Mouse (Mus musculus) hindbrain, embryonic 11.5 days (tissue): ENCODE measurements around the gene Agfg1. TPM values are rescaled to one million over a fixed set of nuclear protein-coding genes. Genes with fewer than 3 reads are reported as not detected.

Experiments used
- ATAC-seq: fragments of 200-750 bp; cut with Nextera tagmentation; 2 replicates; pipeline ENCODE4 v1.8.0; 2017; ENCODE audit warnings: mild to moderate bottlenecking, moderate TSS enrichment, moderate library complexity; ENCODE audit not compliant: low FRiP score
- DNase-seq: peaks from one replicate; pipeline ENCODE4 v3.0.0-alpha.2; 2015; ENCODE audit warnings: low spot score
- H3K27ac ChIP-seq: fragments of 300-500 bp; sonication (generic); 2 replicates; pipeline ENCODE4 v1.5.1; 2014; ENCODE audit warnings: mild to moderate bottlenecking, low read depth, low read length
- H3K27me3 ChIP-seq: fragments of 300-500 bp; sonication (generic); 2 replicates; pipeline ENCODE4 v1.6.1; 2014; ENCODE audit warnings: mild to moderate bottlenecking, low read length, moderate library complexity, mixed read lengths; ENCODE audit not compliant: control insufficient read depth, insufficient read depth
- H3K36me3 ChIP-seq: fragments of 300-500 bp; sonication (generic); 2 replicates; pipeline ENCODE4 v1.6.1; 2014; ENCODE audit warnings: mild to moderate bottlenecking, low read length, moderate library complexity, mixed read lengths; ENCODE audit not compliant: control insufficient read depth, insufficient read depth
- H3K4me1 ChIP-seq: fragments of 300-500 bp; sonication (generic); replicated peaks from 2 replicates; pipeline ENCODE4 v1.6.1; 2014; ENCODE audit warnings: low read length, mixed read lengths; ENCODE audit not compliant: control insufficient read depth, insufficient read depth
- H3K4me2 ChIP-seq: fragments of 300-500 bp; sonication (generic); replicated peaks from 2 replicates; pipeline ENCODE4 v1.6.1; 2014; ENCODE audit warnings: mild to moderate bottlenecking, low read depth, low read length
- H3K4me3 ChIP-seq: fragments of 300-500 bp; sonication (generic); 2 replicates; pipeline ENCODE4 v1.5.1; 2014; ENCODE audit warnings: low read depth, low read length
- H3K9ac ChIP-seq: fragments of 300-500 bp; sonication (generic); 2 replicates; pipeline ENCODE4 v1.6.1; 2014; ENCODE audit warnings: low read depth, low read length
- H3K9me3 ChIP-seq: fragments of 300-500 bp; sonication (generic); 2 replicates; pipeline ENCODE4 v1.6.1; 2016; ENCODE audit warnings: low read length; ENCODE audit not compliant: control insufficient read depth
- WGBS: fragments of 180-500 bp; shearing (Covaris S2); extraction: QIAGEN DNeasy Blood & Tissue Kit; methylation state at CpG from one replicate; pipeline ENCODE4 v1.1.7; 2014; 5-methylcytosine and 5-hydroxymethylcytosine counted together
- polyA plus RNA-seq: library from polyadenylated mRNA; unstranded; fragments of >200 nt; fragmentation: Nextera tagmentation; extraction: Ambion mirVana; gene quantifications from 2 replicates; pipeline ENCODE4 v1.2.1, GENCODE M21; 2014

Agfg1 gene
- polyA plus RNA-seq, result 47.2 and 54.4 TPM in 2 replicates

DNA sequence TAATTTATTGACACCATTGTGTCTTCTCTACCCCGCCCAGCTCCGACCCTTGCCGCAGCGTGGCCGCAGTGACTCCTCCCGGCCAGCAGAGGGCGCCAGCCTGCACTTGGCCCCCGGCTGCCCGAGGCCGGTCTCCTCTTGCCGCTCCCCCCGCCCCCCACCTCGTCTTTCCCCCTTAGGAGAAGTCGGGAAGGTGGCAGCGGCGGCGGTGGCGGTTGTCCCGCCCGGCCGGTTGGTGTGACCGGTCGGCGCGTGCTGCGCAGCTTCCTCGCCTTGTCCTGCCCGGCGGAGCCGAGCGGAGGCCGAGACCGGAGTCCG is at the start of gene Agfg1:
TSS of gene Agfg1 (plus strand) at position 188 of the 318 bp plus-strand sequence.
- ATAC-seq (peak; percentile 94), DNase-seq (peak; percentile 96)
- H3K36me3 ChIP-seq, result no peaks in the 10 kb centered on the region
- H3K27ac ChIP-seq, result peak within 1 kb of the TSS; percentile 88
- H3K4me3 ChIP-seq, result peak within 1 kb of the TSS; percentile 97
- under 1% methylated on average over 33 of the region's 34 CpGs for WGBS
- no peaks in the 10 kb centered on the region for H3K4me1 ChIP-seq
- peak within 1 kb of the TSS; percentile 95 for H3K9ac ChIP-seq
- no peaks in the 10 kb centered on the region for H3K9me3 ChIP-seq
- H3K4me2 ChIP-seq, result peak within 1 kb of the TSS; percentile 76
- H3K27me3 ChIP-seq, result no peaks in the 10 kb centered on the region

- H3K27ac ChIP-seq, result no peak overlapping the region
- H3K9ac ChIP-seq, result no peak overlapping the region
- no peaks in the 10 kb centered on the region for H3K36me3 ChIP-seq
- H3K4me2 ChIP-seq, result no peak overlapping the region
- DNase-seq (no peak), ATAC-seq (no peak)
- H3K4me3 ChIP-seq, result no peak overlapping the region
- no peaks in the 10 kb centered on the region for H3K9me3 ChIP-seq
- no peaks in the 10 kb centered on the region for H3K4me1 ChIP-seq
- no peaks in the 10 kb centered on the region for H3K27me3 ChIP-seq
- 84% methylated on average over 11 of the region's 11 CpGs for WGBS
Observed at GRCm38 (mm10) chr1:82791105-82791504, 48.2 kb upstream of the Agfg1 start.

- H3K27me3 ChIP-seq, result no peaks in the 10 kb centered on the region
- no peaks in the 10 kb centered on the region for H3K9me3 ChIP-seq
- H3K9ac ChIP-seq, result no peak overlapping the region
- H3K36me3 ChIP-seq, result no peaks in the 10 kb centered on the region
- DNase-seq (no peak), ATAC-seq (no peak)
- H3K27ac ChIP-seq, result no peak overlapping the region
- no peaks in the 10 kb centered on the region for H3K4me1 ChIP-seq
- H3K4me3 ChIP-seq, result no peak overlapping the region
- no peak overlapping the region for H3K4me2 ChIP-seq
- WGBS, result 86% methylated on average over 6 of the region's 6 CpGs
Observed at GRCm38 (mm10) chr1:82792238-82792637, 47.0 kb upstream of the Agfg1 start.

GRCm38 (mm10) chr1:82793110-82793509 is 46.2 kb upstream of the Agfg1 start:
- no peak overlapping the region for H3K4me2 ChIP-seq
- no peak for ATAC-seq

GRCm38 (mm10) chr1:82793986-82794385 is 45.3 kb upstream of the Agfg1 start:
- no peak overlapping the region for H3K27ac ChIP-seq
- H3K9ac ChIP-seq, result no peak overlapping the region
- no peak overlapping the region for H3K4me3 ChIP-seq
- DNase-seq, result no peak
- ATAC-seq, result no peak
- H3K27me3 ChIP-seq, result no peaks in the 10 kb centered on the region
- WGBS, result 66% methylated on average over 4 of the region's 4 CpGs
- H3K36me3 ChIP-seq, result no peaks in the 10 kb centered on the region
- H3K4me1 ChIP-seq, result no peaks in the 10 kb centered on the region
- no peak overlapping the region for H3K4me2 ChIP-seq
- no peaks in the 10 kb centered on the region for H3K9me3 ChIP-seq

More at GRCm38 (mm10) chr1:82793110-82793509, 46.2 kb upstream of the Agfg1 start:
- WGBS, result 92% methylated on average over 3 of the region's 3 CpGs
- Histone ChIP-seq H3K27me3 (no peaks in the 10 kb centered on the region), H3K36me3 (no peaks in the 10 kb centered on the region), H3K27ac (no peak overlapping the region), H3K9me3 (no peaks in the 10 kb centered on the region), H3K9ac (no peak overlapping the region), H3K4me1 (no peaks in the 10 kb centered on the region), H3K4me3 (no peak overlapping the region)
- DNase-seq, result no peak

DNA sequence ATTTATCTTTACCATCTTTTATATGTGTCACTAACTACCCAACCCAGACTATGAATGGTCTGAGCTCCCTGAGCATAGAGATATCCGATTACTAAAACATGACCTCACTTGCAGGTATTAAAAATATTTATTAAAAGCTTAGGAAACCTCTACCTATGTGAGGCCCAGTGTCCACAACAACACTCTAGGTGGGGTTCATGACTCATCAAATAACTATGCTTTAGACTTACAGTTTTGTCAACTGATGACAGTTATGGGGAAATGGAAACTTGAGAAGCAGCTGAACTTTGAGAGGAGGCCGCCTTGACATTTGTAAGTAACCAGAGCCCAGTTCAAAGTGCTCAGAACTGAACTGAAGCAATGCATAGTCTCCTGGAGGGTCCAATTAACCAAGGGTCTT is 44.1 kb upstream of the Agfg1 start:
- H3K4me1 ChIP-seq, result no peaks in the 10 kb centered on the region
- H3K27ac ChIP-seq, result no peak overlapping the region
- H3K27me3 ChIP-seq, result no peaks in the 10 kb centered on the region
- DNase-seq (no peak), ATAC-seq (no peak)
- no peaks in the 10 kb centered on the region for H3K9me3 ChIP-seq
- H3K9ac ChIP-seq, result no peak overlapping the region
- 80% methylated on average over 2 of the region's 2 CpGs for WGBS
- no peak overlapping the region for H3K4me2 ChIP-seq
- no peaks in the 10 kb centered on the region for H3K36me3 ChIP-seq
- H3K4me3 ChIP-seq, result no peak overlapping the region

DNA sequence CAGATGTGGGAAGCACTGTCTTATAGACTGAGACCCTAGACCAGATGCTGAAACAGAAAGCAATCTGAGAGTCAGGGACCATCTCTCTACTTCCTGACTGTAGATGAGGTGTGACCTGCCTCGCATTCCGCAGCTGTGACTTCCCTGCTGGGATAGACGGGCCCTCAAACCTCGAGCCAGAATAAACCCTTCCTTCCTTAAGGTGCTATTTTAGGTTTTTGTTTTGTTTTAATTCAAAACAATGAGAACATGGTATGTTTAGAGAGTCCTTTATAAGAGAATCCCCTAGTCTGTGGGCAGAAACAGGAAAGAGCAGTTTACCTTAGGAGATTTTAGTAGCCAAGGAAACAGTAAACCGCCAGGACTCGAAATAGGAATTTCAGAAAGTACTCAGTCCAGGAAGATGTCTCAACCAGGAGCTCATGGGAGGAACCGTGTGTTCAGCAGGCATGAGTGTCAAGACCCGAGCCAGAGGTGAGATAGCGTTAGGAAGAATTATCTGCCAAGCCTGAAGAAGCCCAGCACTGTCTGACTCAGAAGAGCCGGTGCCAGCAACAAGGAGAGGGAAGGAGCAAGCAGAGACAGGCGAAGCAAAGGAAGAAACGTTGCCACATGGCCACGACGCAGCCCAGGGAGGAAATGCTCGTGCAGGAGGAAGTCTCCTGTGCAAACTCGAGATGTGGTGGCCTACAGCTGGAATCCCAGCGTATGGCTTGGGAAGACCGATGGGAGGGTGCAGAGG is 43.4 kb upstream of the Agfg1 start:
- DNase-seq, result no peak
- Histone ChIP-seq H3K27me3 (no peaks in the 10 kb centered on the region), H3K4me2 (no peak overlapping the region), H3K27ac (no peak overlapping the region), H3K9ac (no peak overlapping the region), H3K36me3 (no peaks in the 10 kb centered on the region), H3K9me3 (no peaks in the 10 kb centered on the region), H3K4me3 (no peak overlapping the region), H3K4me1 (no peaks in the 10 kb centered on the region)
- no peak for ATAC-seq
- WGBS, result 79% methylated on average over 18 of the region's 18 CpGs

GRCm38 (mm10) chr1:82797088-82797487 is 42.2 kb upstream of the Agfg1 start:
- Histone ChIP-seq H3K27ac (no peak overlapping the region), H3K4me2 (no peak overlapping the region), H3K4me3 (no peak overlapping the region), H3K9ac (no peak overlapping the region), H3K9me3 (no peaks in the 10 kb centered on the region), H3K36me3 (no peaks in the 10 kb centered on the region), H3K4me1 (no peaks in the 10 kb centered on the region), H3K27me3 (no peaks in the 10 kb centered on the region)
- DNase-seq (no peak), ATAC-seq (no peak)
- 92% methylated on average over 4 of the region's 4 CpGs for WGBS

- no peaks in the 10 kb centered on the region for H3K4me1 ChIP-seq
- H3K9ac ChIP-seq, result no peak overlapping the region
- no peaks in the 10 kb centered on the region for H3K36me3 ChIP-seq
- H3K27me3 ChIP-seq, result no peaks in the 10 kb centered on the region
- DNase-seq, result no peak
- H3K27ac ChIP-seq, result no peak overlapping the region
- H3K4me3 ChIP-seq, result no peak overlapping the region
- no peaks in the 10 kb centered on the region for H3K9me3 ChIP-seq
- WGBS, result 72% methylated on average over 5 of the region's 5 CpGs
- no peak for ATAC-seq
- H3K4me2 ChIP-seq, result no peak overlapping the region
Observed at GRCm38 (mm10) chr1:82798304-82798703, 41.0 kb upstream of the Agfg1 start.
